Mouse (Mus musculus) intestine, postnatal 0 days (tissue): ENCODE data around the gene Zfp113. TPM values are rescaled to one million over a fixed set of nuclear protein-coding genes. Genes with fewer than 3 reads are reported as not detected.

Source experiments
- ATAC-seq: fragments of 200-750 bp; cut with Nextera tagmentation; 2 replicates; pipeline ENCODE4 v1.8.0; 2017; ENCODE audit warnings: mild to moderate bottlenecking, moderate TSS enrichment, moderate library complexity
- H3K27ac ChIP-seq: fragments of 300-500 bp; sonication (generic); 2 replicates; pipeline ENCODE4 v1.5.1; 2014; ENCODE audit warnings: mild to moderate bottlenecking, low read depth, low read length, moderate library complexity
- H3K27me3 ChIP-seq: fragments of 300-500 bp; sonication (generic); replicated peaks from 2 replicates; pipeline ENCODE4 v1.6.1; 2014; ENCODE audit warnings: low read length, mixed read lengths; ENCODE audit not compliant: control insufficient read depth, insufficient read depth
- H3K36me3 ChIP-seq: fragments of 300-500 bp; sonication (generic); 2 replicates; pipeline ENCODE4 v1.6.1; 2014; ENCODE audit warnings: mild to moderate bottlenecking, moderate library complexity; ENCODE audit not compliant: control insufficient read depth, insufficient read depth
- H3K4me1 ChIP-seq: fragments of 300-500 bp; sonication (generic); replicated peaks from 2 replicates; pipeline ENCODE4 v1.6.1; 2014; ENCODE audit warnings: antibody characterized with exemption, low read length, mixed read lengths; ENCODE audit not compliant: control insufficient read depth, insufficient read depth
- H3K4me2 ChIP-seq: fragments of 300-500 bp; sonication (generic); replicated peaks from 2 replicates; pipeline ENCODE4 v1.6.1; 2014; ENCODE audit warnings: low read depth, mild to moderate bottlenecking, moderate library complexity
- H3K4me3 ChIP-seq: fragments of 300-500 bp; sonication (generic); 2 replicates; pipeline ENCODE4 v1.5.1; 2014; ENCODE audit warnings: low read depth, low read length
- H3K9ac ChIP-seq: fragments of 300-500 bp; sonication (generic); 2 replicates; pipeline ENCODE4 v1.6.1; 2014; ENCODE audit warnings: mild to moderate bottlenecking, low read depth, low read length
- H3K9me3 ChIP-seq: fragments of 300-500 bp; sonication (generic); 2 replicates; pipeline ENCODE4 v1.6.1; 2016; ENCODE audit warnings: mixed run types; ENCODE audit not compliant: control insufficient read depth
- CTCF ChIP-seq: sonication (generic); IDR thresholded peaks from 2 replicates; pipeline ENCODE4 v1.5.1; 2016; ENCODE audit warnings: low read depth, mild to moderate bottlenecking, control low read depth, antibody characterized with exemption, moderate library complexity
- WGBS: fragments of 180-500 bp; shearing (Covaris S2); extraction: QIAGEN DNeasy Blood & Tissue Kit; methylation state at CpG from one replicate; pipeline ENCODE4 v1.1.7; 2014; 5-methylcytosine and 5-hydroxymethylcytosine counted together
- microRNA counts: library from miRNA; unstranded; fragments of <30 nt; microRNA quantifications from one replicate; lab custom pipeline; 2016
- microRNA-seq: library from miRNA; unstranded; fragments of <30 nt; microRNA quantifications from one replicate; pipeline ENCODE4, GENCODE M21; 2016
- polyA plus RNA-seq: library from polyadenylated mRNA; unstranded; fragments of >200 nt; fragmentation: Nextera tagmentation; extraction: Ambion mirVana; gene quantifications from 2 replicates; pipeline ENCODE4 v1.2.1, GENCODE M21; 2015

Gene Zfp113
- polyA plus RNA-seq, 1 experiment from 2014 or later, result 6.1 TPM

- no peak for ATAC-seq
- no peak overlapping the region for H3K9ac ChIP-seq
- peaks cover 5% of the 10 kb centered on the region; the same call in 1 of the 2 replicates for H3K4me1 ChIP-seq
- TF ChIP-seq CTCF, result no peak
- H3K4me3 ChIP-seq, result no peak overlapping the region
- 97% methylated on average over 5 of the region's 5 CpGs for WGBS
- H3K4me2 ChIP-seq, result no peak overlapping the region
- H3K27ac ChIP-seq, result no peak overlapping the region
- no peaks in the 10 kb centered on the region for H3K27me3 ChIP-seq
- peaks cover 30% of the 10 kb centered on the region for H3K36me3 ChIP-seq
- H3K9me3 ChIP-seq, result no peaks in the 10 kb centered on the region
Observed at GRCm38 (mm10) chr5:138090737-138091136, 64.8 kb downstream of the Zfp113 start.

DNA sequence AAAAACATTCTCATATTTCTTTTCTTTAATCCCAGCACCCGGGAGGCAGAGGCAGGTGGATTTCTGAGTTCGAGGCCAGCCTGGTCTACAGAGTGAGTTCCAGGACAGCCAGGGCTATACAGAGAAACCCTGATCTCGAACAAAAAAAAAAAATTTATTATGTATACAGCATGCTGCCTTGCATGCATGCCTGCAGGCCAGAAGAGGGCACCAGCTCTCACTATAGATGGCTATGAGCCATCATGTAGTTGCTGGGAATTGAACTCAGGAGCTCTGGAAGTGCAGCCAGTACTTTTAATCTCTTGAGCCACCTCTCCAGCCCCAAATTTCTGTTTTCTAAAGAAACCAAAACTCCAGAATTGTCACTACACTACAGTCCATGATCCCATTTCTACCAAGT lies 65.3 kb downstream of the Zfp113 start:
- ATAC-seq, result no peak
- Histone ChIP-seq H3K27me3 (no peaks in the 10 kb centered on the region), H3K9ac (no peak overlapping the region), H3K4me1 (peaks cover 5% of the 10 kb centered on the region; the same call in 1 of the 2 replicates), H3K27ac (no peak overlapping the region), H3K9me3 (no peaks in the 10 kb centered on the region), H3K4me3 (no peak overlapping the region), H3K4me2 (no peak overlapping the region; the same call in 1 of the 2 replicates), H3K36me3 (peaks cover 26% of the 10 kb centered on the region)
- TF ChIP-seq CTCF, result peak; percentile 70
- 71% methylated on average over 3 of the region's 3 CpGs for WGBS

MicroRNAs encoded within 50 kb of the gene (microRNA counts, 519-probe panel; counts per million panel counts)
- microRNA mmu-miR-106b (lab: Ali Mortazavi, UCI) (4,784 counts per million, percentile 81 among the panel's probes with 10 or more counts), microRNA mmu-miR-25 (lab: Ali Mortazavi, UCI) (5,540 counts per million, percentile 91 among the panel's probes with 10 or more counts), microRNA mmu-miR-93 (lab: Ali Mortazavi, UCI) (4,516 counts per million, percentile 71 among the panel's probes with 10 or more counts)

Small RNA genes within 50 kb of the gene (microRNA-seq; reads per million reads assigned to microRNA genes)
- gene Mir106b (3,371 reads per million, percentile 87 among the genes with 10 or more reads in this experiment), gene Mir25 (577 reads per million, percentile 70 among the genes with 10 or more reads in this experiment), gene Mir93 (4,794 reads per million, percentile 90 among the genes with 10 or more reads in this experiment)

Other genes starting within 250 kb of the Zfp113 start
- gene Cyp3a13, start 234.1 kb downstream of the Zfp113 start, polyA plus RNA-seq, result 119 and 134 TPM in 2 replicates
- 0.69 and 1.0 TPM in 2 replicates for gene Gjc3, start 192.6 kb downstream of the Zfp113 start, polyA plus RNA-seq
- gene Azgp1, start 174.2 kb downstream of the Zfp113 start, polyA plus RNA-seq, result not detected in 2 replicates
- gene Smok3a, start 134.5 kb downstream of the Zfp113 start, polyA plus RNA-seq, result not detected in 2 replicates
- not detected in 2 replicates for gene Smok3b, start 134.3 kb downstream of the Zfp113 start, polyA plus RNA-seq
- gene Smok3c, start 102.5 kb downstream of the Zfp113 start, polyA plus RNA-seq, result not detected in 2 replicates
- 5.6 and 6.5 TPM in 2 replicates for gene Zkscan1, start 70.7 kb downstream of the Zfp113 start, polyA plus RNA-seq
- 17.9 and 19.2 TPM in 2 replicates for gene Zscan21, start 38.8 kb downstream of the Zfp113 start, polyA plus RNA-seq
- 154 and 161 TPM in 2 replicates for gene Cops6, start 5.3 kb upstream of the Zfp113 start, polyA plus RNA-seq
- 4.8 and 5.5 TPM in 2 replicates for gene Ap4m1, start 16.3 kb upstream of the Zfp113 start, polyA plus RNA-seq
- 35.9 and 39.1 TPM in 2 replicates for gene Mcm7, start 16.7 kb upstream of the Zfp113 start, polyA plus RNA-seq
- gene Taf6, start 31.7 kb upstream of the Zfp113 start, polyA plus RNA-seq, result 21.8 and 23.5 TPM in 2 replicates
- 12.1 and 13.0 TPM in 2 replicates for gene Cnpy4, start 31.7 kb upstream of the Zfp113 start, polyA plus RNA-seq
- gene Mblac1, start 38.6 kb upstream of the Zfp113 start, polyA plus RNA-seq, result 5.2 and 6.0 TPM in 2 replicates
- 0.07 and 0.12 TPM in 2 replicates for gene Nxpe5, start 70.2 kb upstream of the Zfp113 start, polyA plus RNA-seq
- gene Lamtor4, start 99.7 kb upstream of the Zfp113 start, polyA plus RNA-seq, result 124 and 135 TPM in 2 replicates
- gene BC037034, start 108.3 kb upstream of the Zfp113 start, polyA plus RNA-seq, result 4.4 and 4.8 TPM in 2 replicates
- gene Gal3st4, start 117.1 kb upstream of the Zfp113 start, polyA plus RNA-seq, result 0.63 and 0.65 TPM in 2 replicates
- gene Gm43720, start 124.2 kb upstream of the Zfp113 start, polyA plus RNA-seq, result 0.07 TPM in 2 replicates
- 1.4 TPM in 2 replicates for gene Gpc2, start 124.3 kb upstream of the Zfp113 start, polyA plus RNA-seq
- gene Stag3, start 124.5 kb upstream of the Zfp113 start, polyA plus RNA-seq, result 6.3 and 7.5 TPM in 2 replicates
- gene Pvrig, start 186.2 kb upstream of the Zfp113 start, polyA plus RNA-seq, result 0.21 TPM in 1 of 2 replicates, not detected in the other